Mouse (Mus musculus) hindbrain, embryonic 13.5 days (tissue): ENCODE measurements at regions not wholly inside any gene's neighbourhood (a gene's known extent, or its start where the extent isn't known, plus 50 kb on each side); places are given as distances from the start of the nearest gene placed in this dataset.
A peak's percentile ranks its signal among the peaks of the same experiment; 100 is the strongest.
"Not testable (repeated sequence)": the region's sequence is repeated elsewhere in the genome, so short reads cannot be mapped to it uniquely, and the experiment has no call there.

Source experiments
- ATAC-seq: fragments of 200-750 bp; cut with Nextera tagmentation; 2 replicates; pipeline ENCODE4 v1.8.0; 2017; ENCODE audit warnings: moderate TSS enrichment; ENCODE audit not compliant: low FRiP score
- H3K27ac ChIP-seq: fragments of 300-500 bp; sonication (generic); 2 replicates; pipeline ENCODE4 v1.5.1; 2015; ENCODE audit warnings: inconsistent platforms, mild to moderate bottlenecking, moderate library complexity
- H3K27me3 ChIP-seq: fragments of 300-500 bp; sonication (generic); 2 replicates; pipeline ENCODE4 v1.6.1; 2015; ENCODE audit warnings: mild to moderate bottlenecking, inconsistent platforms
- H3K36me3 ChIP-seq: fragments of 300-500 bp; sonication (generic); 2 replicates; pipeline ENCODE4 v1.6.1; 2015; ENCODE audit warnings: mild to moderate bottlenecking, inconsistent platforms
- H3K4me1 ChIP-seq: fragments of 300-500 bp; sonication (generic); replicated peaks from 2 replicates; pipeline ENCODE4 v1.6.1; 2015; ENCODE audit warnings: inconsistent platforms
- H3K4me2 ChIP-seq: fragments of 300-500 bp; sonication (generic); 2 replicates; pipeline ENCODE4 v1.6.1; 2015; ENCODE audit warnings: inconsistent platforms, mild to moderate bottlenecking, moderate library complexity
- H3K4me3 ChIP-seq: fragments of 300-500 bp; sonication (generic); 2 replicates; pipeline ENCODE4 v1.5.1; 2015; ENCODE audit warnings: mild to moderate bottlenecking, inconsistent platforms
- H3K9ac ChIP-seq: fragments of 300-500 bp; sonication (generic); 2 replicates; pipeline ENCODE4 v1.6.1; 2015; ENCODE audit warnings: mild to moderate bottlenecking, inconsistent platforms
- H3K9me3 ChIP-seq: fragments of 300-500 bp; sonication (generic); 2 replicates; pipeline ENCODE4 v1.6.1; 2016; ENCODE audit warnings: inconsistent platforms
- WGBS: fragments of 180-500 bp; shearing (Covaris S2); methylation state at CpG from one replicate; pipeline ENCODE4 v1.1.7; 2015; 5-methylcytosine and 5-hydroxymethylcytosine counted together

DNA sequence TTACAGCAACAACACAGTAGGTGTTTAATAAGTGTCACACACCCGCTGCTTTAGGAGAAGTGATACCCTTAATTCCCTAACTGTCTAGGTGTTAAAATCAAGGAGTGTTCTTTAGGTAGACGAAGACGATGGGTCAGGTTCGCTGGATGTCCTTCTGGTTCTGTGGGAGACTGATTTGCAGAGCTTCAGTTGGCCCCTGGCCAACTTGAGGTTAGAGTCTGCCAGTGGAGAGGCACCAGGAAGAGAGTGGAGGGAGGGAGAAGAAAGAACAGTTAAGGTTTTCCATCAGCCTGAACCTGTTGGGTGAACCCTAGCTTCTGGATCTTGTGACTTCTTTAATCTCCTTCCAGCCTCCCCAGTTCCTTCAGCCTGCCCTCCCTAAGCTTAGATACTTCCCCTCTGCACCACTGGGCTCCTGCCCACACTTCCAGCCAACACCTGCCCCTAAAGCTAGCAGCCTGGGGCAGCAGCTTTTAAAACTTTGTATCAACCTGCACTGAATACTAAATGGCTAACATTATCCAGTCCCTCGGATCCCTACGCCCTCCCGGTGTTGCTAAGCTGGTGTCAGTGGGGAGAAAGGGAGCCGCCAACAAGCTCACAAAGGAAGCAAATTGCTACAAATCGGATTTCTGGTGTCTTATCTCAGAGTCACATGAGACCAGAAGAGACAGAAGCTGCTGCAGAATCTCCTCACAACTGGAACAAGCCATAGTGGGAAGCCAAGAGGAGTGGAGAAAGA, 62.1 kb upstream of the Adgrl1 start:
- Histone ChIP-seq H3K4me1 (0 out of 2 replicates have a peak, but pooled peaks cover 5% of the 10 kb centered on the region), H3K9me3 (peaks cover 7% of the 10 kb centered on the region; the same call in 1 of the 2 replicates), H3K4me2 (no peak overlapping the region), H3K27me3 (0 out of 2 replicates have a peak, but pooled peaks cover 3% of the 10 kb centered on the region), H3K9ac (no peak overlapping the region), H3K4me3 (no peak overlapping the region), H3K36me3 (no peaks in the 10 kb centered on the region), H3K27ac (no peak overlapping the region)
- ATAC-seq, result no peak
- WGBS, result 58% methylated on average over 9 of the region's 9 CpGs

DNA sequence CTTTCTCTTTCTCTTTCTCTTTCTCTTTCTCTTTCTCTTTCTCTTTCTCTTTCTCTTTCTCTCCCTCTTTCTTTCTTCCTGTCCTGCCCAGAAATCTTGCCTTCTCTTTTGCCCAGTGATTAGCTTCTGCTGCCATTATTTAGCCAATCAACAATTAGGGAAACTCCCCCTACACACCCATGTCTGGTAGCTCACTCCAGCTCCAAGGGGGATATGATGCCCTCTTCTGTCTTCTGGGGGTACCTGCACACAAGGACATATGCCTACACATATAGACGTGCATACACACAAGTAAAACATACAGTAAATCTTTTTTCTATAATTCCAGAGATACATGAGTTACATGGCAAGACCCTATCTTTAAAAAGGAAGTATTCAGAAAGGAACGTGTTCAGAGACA, 70.1 kb upstream of the Adgrl1 start:
- Histone ChIP-seq H3K9ac (no peak overlapping the region), H3K27ac (no peak overlapping the region), H3K4me3 (no peak overlapping the region), H3K4me1 (no peaks in the 10 kb centered on the region), H3K36me3 (no peaks in the 10 kb centered on the region), H3K9me3 (peaks cover 4% of the 10 kb centered on the region; the same call in 1 of the 2 replicates), H3K27me3 (no peaks in the 10 kb centered on the region), H3K4me2 (no peak overlapping the region)
- WGBS, result 84% methylated on average over 2 of the region's 2 CpGs
- no peak for ATAC-seq

DNA sequence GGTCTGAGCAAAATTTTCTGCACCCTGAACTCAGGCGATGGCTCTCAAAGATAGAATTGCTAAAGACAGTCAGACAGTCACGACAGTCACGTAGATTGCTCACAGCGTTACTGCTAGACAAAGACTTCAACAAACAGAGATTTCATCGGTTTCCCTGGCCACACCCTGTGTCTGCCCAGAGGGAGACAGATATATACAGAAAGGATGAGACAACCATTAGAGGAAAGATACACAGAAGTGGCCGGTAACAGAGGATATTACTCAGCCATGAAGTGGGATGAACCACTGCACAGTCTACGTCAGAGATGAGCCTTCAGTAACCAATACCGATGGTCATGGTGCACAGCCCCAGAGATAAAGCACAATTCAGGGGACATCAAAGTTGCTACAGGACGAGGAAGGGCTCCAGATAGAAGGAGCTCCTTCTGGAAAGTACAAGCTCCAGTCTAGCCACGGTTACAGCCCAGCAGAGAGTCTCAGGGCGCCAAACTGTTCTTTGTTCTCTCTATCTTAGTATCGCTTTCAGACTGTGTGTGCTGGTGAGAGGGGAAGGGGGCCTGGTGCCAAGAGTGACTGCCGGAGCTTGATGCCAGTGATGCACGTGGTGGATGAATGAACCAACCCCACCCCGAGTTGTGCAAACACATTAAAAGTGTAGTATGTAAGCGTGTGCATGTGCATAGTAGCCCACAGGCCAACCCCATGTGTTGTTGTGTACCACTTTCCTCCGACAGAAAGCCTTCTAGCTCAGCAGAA, 74.8 kb upstream of the Adgrl1 start:
- H3K4me2 ChIP-seq, result no peak overlapping the region
- no peak overlapping the region for H3K9ac ChIP-seq
- ATAC-seq, result no peak
- 86% methylated on average over 17 of the region's 17 CpGs for WGBS
- H3K36me3 ChIP-seq, result no peaks in the 10 kb centered on the region
- H3K27ac ChIP-seq, result no peak overlapping the region
- 0 out of 2 replicates have a peak, but pooled peaks cover 4% of the 10 kb centered on the region for H3K4me1 ChIP-seq
- no peaks in the 10 kb centered on the region for H3K27me3 ChIP-seq
- H3K9me3 ChIP-seq, result peaks cover 4% of the 10 kb centered on the region; the same call in 1 of the 2 replicates
- no peak overlapping the region for H3K4me3 ChIP-seq

DNA sequence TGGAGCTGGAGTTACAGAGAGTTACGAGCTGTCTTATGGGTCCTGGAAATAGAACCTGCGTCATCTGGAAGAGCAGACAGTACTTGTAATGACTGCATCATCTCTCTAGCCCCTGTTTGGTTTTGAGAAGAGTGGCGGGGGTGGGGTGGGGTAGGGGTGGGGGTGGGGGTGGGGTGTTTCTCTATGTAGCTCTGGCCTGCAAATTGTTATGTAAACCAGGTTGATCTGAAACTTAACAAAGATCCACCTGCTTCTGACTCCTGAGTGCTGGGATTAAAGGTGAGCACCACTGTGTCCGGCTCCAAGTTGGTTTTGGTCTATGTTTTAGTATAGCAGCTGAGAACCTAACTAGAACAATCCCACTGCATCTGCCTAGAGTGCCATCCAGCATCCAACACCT, 78.0 kb upstream of the Adgre5 start:
- Histone ChIP-seq H3K27ac (no peak overlapping the region), H3K9ac (no peak overlapping the region), H3K36me3 (no peaks in the 10 kb centered on the region), H3K4me3 (no peak overlapping the region), H3K9me3 (no peaks in the 10 kb centered on the region), H3K4me1 (0 out of 2 replicates have a peak, but pooled peaks cover 4% of the 10 kb centered on the region), H3K4me2 (no peak overlapping the region), H3K27me3 (no peaks in the 10 kb centered on the region)
- 82% methylated on average over 4 of the region's 4 CpGs for WGBS
- no peak for ATAC-seq

DNA sequence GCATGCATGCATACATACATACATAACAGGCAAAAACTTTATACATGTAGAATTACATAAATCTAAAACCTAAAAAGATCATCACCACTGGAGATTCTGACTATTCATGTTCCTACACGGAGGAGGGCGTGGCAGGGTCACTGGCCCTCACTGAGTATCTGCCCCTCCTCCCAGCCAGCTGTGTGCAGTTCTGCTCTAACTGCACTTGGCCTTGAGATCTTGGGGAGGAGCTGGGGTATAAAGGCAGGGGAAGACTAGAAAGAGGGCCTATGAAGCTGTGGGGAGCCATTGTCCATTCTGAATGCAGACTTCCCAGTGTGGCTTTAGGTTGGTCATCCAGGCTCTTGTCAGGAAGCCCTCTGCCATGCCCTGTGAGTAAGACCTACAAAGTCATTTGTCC, 69.5 kb upstream of the Adgre5 start:
- Histone ChIP-seq H3K4me2 (no peak overlapping the region), H3K36me3 (no peaks in the 10 kb centered on the region), H3K9me3 (no peaks in the 10 kb centered on the region), H3K4me1 (no peaks in the 10 kb centered on the region), H3K27ac (no peak overlapping the region), H3K4me3 (no peak overlapping the region), H3K9ac (no peak overlapping the region), H3K27me3 (no peaks in the 10 kb centered on the region)
- 75% methylated on average over 2 of the region's 2 CpGs for WGBS
- no peak for ATAC-seq

DNA sequence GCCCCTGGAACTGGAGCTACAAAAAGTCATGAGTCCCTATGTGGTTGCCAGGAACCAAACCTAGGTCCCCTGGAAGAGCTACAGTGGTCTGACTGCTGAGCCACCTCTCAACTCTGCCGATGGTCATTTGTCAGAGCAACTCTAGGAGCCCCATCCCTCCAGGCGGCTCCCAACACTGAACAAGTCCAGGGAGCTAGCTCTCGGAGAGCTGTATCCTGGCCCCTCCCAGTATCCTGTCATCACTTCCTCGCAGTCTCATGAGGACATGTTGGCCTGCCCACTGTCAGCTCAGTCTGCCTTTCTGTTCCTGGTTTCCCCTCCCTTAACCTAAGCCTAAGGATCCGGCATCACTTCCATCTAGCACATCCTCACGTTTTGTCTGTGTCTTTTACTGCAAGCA, 64.5 kb upstream of the Adgre5 start:
- H3K27me3 ChIP-seq, result no peaks in the 10 kb centered on the region
- H3K27ac ChIP-seq, result no peak overlapping the region
- H3K9ac ChIP-seq, result no peak overlapping the region
- no peaks in the 10 kb centered on the region for H3K4me1 ChIP-seq
- no peaks in the 10 kb centered on the region for H3K9me3 ChIP-seq
- 73% methylated on average over 6 of the region's 6 CpGs for WGBS
- no peak overlapping the region for H3K4me3 ChIP-seq
- H3K4me2 ChIP-seq, result no peak overlapping the region
- no peaks in the 10 kb centered on the region for H3K36me3 ChIP-seq
- ATAC-seq, result no peak

DNA sequence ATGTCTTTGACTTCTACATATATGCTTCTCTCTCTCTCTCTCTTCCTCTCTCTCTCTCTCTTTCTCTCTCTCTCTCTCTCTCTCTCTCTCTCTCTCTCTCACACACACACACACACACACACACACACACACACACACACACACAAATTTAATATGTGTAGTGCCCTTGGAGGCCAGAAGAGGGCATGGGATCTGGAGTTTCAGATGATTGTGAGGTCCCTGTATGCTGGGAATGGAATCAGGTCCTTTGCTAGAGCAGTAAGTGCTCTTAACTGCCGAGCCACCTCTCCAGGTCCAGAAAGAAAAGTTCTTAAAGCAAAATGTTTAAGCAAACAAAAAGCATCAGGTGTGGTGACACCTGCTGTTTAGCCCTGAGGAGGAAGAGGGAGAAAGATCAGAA, 62.2 kb upstream of the Adgre5 start:
- H3K9me3 ChIP-seq, H3K27ac ChIP-seq, H3K9ac ChIP-seq, H3K4me3 ChIP-seq, H3K27me3 ChIP-seq, H3K36me3 ChIP-seq, ATAC-seq, H3K4me2 ChIP-seq, H3K4me1 ChIP-seq: not testable (repeated sequence)
- WGBS, result 52% methylated on average over 1 of the region's 1 CpGs

DNA sequence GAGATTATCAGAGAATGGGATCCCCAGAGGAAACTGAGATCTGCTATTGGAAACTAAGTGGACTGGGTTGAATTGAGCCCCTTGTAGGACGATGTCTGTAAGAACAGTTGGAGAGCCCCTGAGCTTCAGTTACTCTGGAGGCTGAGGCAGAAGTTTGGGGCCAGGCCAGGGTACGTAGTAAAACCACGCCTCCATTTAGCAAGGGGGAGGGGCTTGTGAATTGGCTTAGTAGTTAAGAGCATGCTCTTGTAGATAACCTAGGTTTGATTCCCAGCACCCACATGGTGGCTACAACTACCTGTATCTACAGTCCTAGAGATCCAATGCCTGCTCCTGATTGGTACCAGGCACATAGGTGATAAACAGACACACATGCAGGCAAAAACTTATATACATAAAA, 61.4 kb upstream of the Adgre5 start:
- H3K36me3 ChIP-seq, result no peaks in the 10 kb centered on the region
- no peak overlapping the region for H3K4me2 ChIP-seq
- ATAC-seq, result no peak
- no peaks in the 10 kb centered on the region for H3K9me3 ChIP-seq
- H3K4me3 ChIP-seq, result no peak overlapping the region
- WGBS, result 38% methylated on average over 3 of the region's 3 CpGs
- no peak overlapping the region for H3K9ac ChIP-seq
- no peaks in the 10 kb centered on the region for H3K4me1 ChIP-seq
- H3K27me3 ChIP-seq, result no peaks in the 10 kb centered on the region
- no peak overlapping the region for H3K27ac ChIP-seq

DNA sequence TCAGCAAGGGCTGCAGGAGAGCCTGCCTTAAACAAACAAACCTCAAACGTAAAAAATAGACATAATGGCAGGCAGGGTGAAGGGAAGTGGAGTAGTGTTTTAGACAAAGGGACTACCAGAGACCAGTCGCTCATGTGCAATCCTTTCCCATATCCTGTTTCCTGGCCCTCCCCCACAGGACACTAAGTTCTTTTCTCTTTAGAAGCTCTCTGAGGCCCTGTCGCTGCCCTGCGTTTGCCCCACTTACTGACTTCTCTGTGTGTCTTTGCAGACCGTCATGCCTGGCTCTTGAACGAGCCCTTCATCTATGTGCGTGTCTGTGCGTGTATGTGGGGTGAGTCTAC, 58.5 kb upstream of the Adgre5 start:
- H3K4me3 ChIP-seq, result no peak overlapping the region
- H3K27me3 ChIP-seq, result no peaks in the 10 kb centered on the region
- H3K27ac ChIP-seq, result no peak overlapping the region
- ATAC-seq, result no peak
- WGBS, result 79% methylated on average over 8 of the region's 8 CpGs
- H3K4me1 ChIP-seq, result no peaks in the 10 kb centered on the region
- H3K9me3 ChIP-seq, result peaks cover 3% of the 10 kb centered on the region; the same call in 1 of the 2 replicates
- H3K9ac ChIP-seq, result no peak overlapping the region
- H3K4me2 ChIP-seq, result no peak overlapping the region
- no peaks in the 10 kb centered on the region for H3K36me3 ChIP-seq

DNA sequence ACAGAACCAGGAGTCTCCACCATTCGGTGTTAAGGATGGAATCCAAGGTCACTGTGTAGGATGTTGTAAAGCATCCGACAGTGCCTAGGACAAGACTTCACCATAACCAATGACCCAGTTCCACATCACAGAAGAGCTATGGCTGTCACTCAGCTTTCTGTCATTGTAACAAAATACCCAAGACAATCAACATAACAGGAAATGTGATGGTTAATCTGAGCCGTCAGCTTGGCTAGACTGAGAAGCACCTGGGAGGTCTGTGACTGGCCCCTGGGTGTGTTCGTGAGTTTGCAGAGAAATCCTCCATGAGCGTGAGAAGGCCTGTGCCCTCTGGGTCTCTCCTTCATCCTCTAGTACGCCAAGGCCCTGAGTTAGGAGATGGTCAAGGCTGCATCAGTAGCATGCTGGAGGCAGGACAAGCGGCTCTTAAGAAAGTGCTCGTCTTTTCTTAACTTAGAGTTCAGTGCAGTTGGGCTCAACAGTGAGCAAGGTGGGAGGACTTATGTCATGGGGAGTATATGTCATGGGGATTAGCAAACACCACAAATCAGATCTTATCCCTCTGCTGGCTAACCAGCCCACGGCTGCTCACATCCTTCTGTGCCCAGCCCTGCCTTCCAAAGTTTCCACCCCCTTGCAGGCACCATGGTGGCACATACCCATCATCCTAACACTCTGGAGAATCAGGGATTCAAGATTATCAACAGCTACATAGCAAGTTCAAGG, 57.9 kb upstream of the Adgre5 start:
- H3K9ac ChIP-seq, result no peak overlapping the region
- no peaks in the 10 kb centered on the region for H3K27me3 ChIP-seq
- H3K4me2 ChIP-seq, result no peak overlapping the region
- no peaks in the 10 kb centered on the region for H3K4me1 ChIP-seq
- 87% methylated on average over 9 of the region's 9 CpGs for WGBS
- no peak overlapping the region for H3K4me3 ChIP-seq
- ATAC-seq, result no peak
- H3K27ac ChIP-seq, result no peak overlapping the region
- H3K9me3 ChIP-seq, result peaks cover 3% of the 10 kb centered on the region; the same call in 1 of the 2 replicates
- H3K36me3 ChIP-seq, result no peaks in the 10 kb centered on the region

DNA sequence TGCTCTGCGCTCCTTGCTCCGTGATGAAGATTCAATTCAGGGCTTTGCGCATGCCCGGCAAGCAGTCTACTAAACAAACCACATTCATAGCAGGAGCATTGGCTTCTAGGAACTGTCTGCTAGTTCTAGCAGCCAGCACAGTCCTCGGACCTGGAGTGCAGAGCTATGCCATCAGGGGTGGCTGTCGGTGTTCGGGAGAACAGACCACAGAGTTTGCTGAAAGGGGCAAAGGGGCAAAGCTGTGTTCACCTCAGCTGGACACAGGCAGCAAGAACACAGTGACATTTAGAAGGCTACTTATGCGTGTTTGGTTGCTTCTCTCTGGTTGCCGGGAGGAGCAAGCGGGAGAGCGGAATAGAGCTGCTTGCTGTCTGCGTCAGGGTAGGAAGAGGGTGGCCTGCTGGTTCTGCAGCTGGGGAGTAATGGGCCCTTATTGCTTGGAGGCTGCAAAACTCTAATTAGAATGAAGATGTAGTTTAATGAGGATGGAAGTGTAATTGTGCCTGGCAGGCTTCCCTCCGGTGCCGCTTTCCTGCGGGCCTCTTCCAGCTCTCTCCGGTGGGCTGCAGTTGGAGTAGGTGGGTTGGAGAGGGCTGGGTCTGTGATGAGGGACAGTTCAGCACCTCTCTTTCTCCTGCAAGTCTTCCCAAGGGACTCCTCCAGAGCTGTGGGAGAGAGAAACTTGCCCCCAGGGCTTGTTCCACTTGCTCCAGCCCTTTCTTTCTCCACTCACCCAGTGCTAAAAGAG, 52.5 kb upstream of the Adgre5 start:
- Histone ChIP-seq H3K9me3 (peaks cover 3% of the 10 kb centered on the region; the same call in 1 of the 2 replicates), H3K4me2 (no peak overlapping the region), H3K4me1 (peaks cover 8% of the 10 kb centered on the region; the same call in 1 of the 2 replicates), H3K27me3 (no peaks in the 10 kb centered on the region), H3K27ac (peak overlapping the region; percentile 52), H3K36me3 (no peaks in the 10 kb centered on the region), H3K9ac (no peak overlapping the region), H3K4me3 (no peak overlapping the region)
- peak; percentile 39; the same call in 1 of the 2 replicates for ATAC-seq
- WGBS, result 64% methylated on average over 16 of the region's 16 CpGs
